Mouse (Mus musculus): Measurements from ENCODE around the gene P2rx4. TPM values are rescaled to one million over a fixed set of nuclear protein-coding genes. Genes with fewer than 3 reads are reported as not detected.

Gene P2rx4
- 13.6 and 14.0 TPM in 2 replicates for total RNA-seq (2023)

GRCm38 (mm10) chr5:122707276-122708181 is at the start of gene P2rx4:
Gene P2rx4, plus strand, starts transcription at chr5:122707544.

Other genes with a start within 250 kb of the P2rx4 start
- gene Atp2a2, start 205.3 kb upstream of the P2rx4 start, total RNA-seq (2023): 53.1 and 73.8 TPM in 2 replicates
- 0.77 and 2.8 TPM in 2 replicates for gene Ift81, start 93.0 kb upstream of the P2rx4 start, total RNA-seq (2023)
- gene P2rx7, start 63.6 kb upstream of the P2rx4 start, total RNA-seq (2023): 10.3 and 13.7 TPM in 2 replicates
- gene Camkk2, start 71.9 kb downstream of the P2rx4 start, total RNA-seq (2023): 52.3 and 72.8 TPM in 2 replicates
- gene Anapc5, start 113.8 kb downstream of the P2rx4 start, total RNA-seq (2023): 117 and 180 TPM in 2 replicates
- gene Rnf34, start 142.5 kb downstream of the P2rx4 start, total RNA-seq (2023): 44.0 and 62.0 TPM in 2 replicates

Data from neutrophil, adult 65 days (primary cell).